Mouse (Mus musculus): ENCODE results near the gene Slc25a43. TPM values are rescaled to one million over a fixed set of nuclear protein-coding genes. Genes with fewer than 3 reads are reported as not detected.
A peak's percentile ranks its signal among the peaks of the same experiment; 100 is the strongest.

The Slc25a43 gene
- polyA plus RNA-seq, 1 experiment from 2014 or later, result 3.9 TPM

DNA sequence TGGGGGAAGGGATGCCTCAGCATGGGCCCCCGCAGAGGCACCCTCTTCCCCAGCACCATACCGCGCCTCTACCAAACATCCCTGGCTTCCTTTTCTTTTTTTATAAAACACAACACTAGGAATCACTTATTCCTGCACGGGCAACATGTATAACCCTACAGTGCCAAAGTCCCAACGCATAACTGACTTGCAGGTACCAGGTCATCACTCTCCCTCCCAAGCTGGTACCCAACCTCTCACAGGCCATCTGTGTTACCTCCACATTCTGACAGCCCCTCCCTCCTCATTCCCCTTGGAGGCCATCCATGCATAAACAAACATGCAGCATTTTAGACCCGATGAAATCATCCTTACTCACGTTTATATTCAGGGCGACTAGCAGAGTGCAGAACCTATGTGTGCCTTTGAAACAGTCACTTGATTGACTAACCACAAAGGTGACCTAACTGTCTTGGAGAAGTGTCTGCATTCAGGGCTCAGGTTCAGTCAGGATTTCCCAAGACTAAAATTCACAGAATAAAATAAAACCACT, 73.0 kb downstream of the Slc25a43 start:
- ATAC-seq (replicated peaks; ENCODE audit: low FRiP score, low read depth), result peak; percentile 33; the same call in 1 of the 2 replicates
- 0 out of 2 replicates have a peak overlapping the region, but pooled peaks have one; percentile 5 for H3K4me3 ChIP-seq (replicated peaks; ENCODE audit: low read depth, low read length)
- no peaks in the 10 kb centered on the region for H3K36me3 ChIP-seq (ENCODE audit: insufficient read depth, low read length)
- no peak for DNase-seq (ENCODE audit: low spot score)
- H3K4me1 ChIP-seq (replicated peaks; ENCODE audit: insufficient read depth, low read length), result no peaks in the 10 kb centered on the region
- no peaks in the 10 kb centered on the region for H3K9me3 ChIP-seq (replicated peaks; ENCODE audit: low read length)
- H3K4me2 ChIP-seq (ENCODE audit: low read length), result peak overlapping the region; percentile 43
- H3K9ac ChIP-seq (ENCODE audit: low read depth, low read length), result no peak overlapping the region
- TF ChIP-seq CTCF (IDR thresholded peaks at IDR 0.05; ENCODE audit: low read depth), result no peak
- peak overlapping the region; percentile 71 for H3K27ac ChIP-seq
- H3K27me3 ChIP-seq (ENCODE audit: insufficient read depth, low read length), result no peaks in the 10 kb centered on the region
- 37% methylated on average over 8 of the region's 8 CpGs for WGBS

DNA sequence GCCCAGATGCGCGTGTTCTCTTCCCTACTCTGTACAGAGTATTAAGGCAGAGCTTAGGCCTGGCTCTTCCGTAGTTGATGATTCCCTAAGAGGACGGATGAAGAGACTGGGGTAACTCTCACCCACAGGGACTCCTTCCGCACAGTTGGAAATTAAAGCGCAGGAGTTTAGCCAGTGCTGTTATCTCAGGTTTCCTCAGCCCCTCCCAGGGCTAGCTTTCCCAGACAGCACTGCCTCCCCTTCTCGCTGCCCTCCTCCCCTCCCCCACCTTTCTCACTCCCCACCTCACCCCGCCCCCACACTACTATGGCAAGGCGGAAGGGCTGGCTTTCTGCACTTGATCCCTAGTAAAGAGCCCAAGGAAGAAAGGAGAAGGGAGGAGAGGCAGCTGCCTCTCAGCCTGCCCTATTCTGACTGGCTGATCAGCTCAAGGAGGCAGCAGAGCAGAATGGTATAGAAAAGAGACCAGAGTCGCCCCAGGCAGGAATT, 73.5 kb downstream of the Slc25a43 start:
- H3K9ac ChIP-seq (ENCODE audit: low read depth, low read length), result peak overlapping the region; percentile 40; the same call in 1 of the 2 replicates
- no peak for TF ChIP-seq CTCF (IDR thresholded peaks at IDR 0.05; ENCODE audit: low read depth)
- H3K36me3 ChIP-seq (ENCODE audit: insufficient read depth, low read length), result no peaks in the 10 kb centered on the region
- peak; percentile 67 for DNase-seq (ENCODE audit: low spot score)
- no peaks in the 10 kb centered on the region for H3K27me3 ChIP-seq (ENCODE audit: insufficient read depth, low read length)
- H3K4me3 ChIP-seq (replicated peaks; ENCODE audit: low read depth, low read length), result peak overlapping the region; percentile 5; the same call in 1 of the 2 replicates
- no peaks in the 10 kb centered on the region for H3K4me1 ChIP-seq (replicated peaks; ENCODE audit: insufficient read depth, low read length)
- ATAC-seq (replicated peaks; ENCODE audit: low FRiP score, low read depth), result peak; percentile 62
- no peaks in the 10 kb centered on the region for H3K9me3 ChIP-seq (replicated peaks; ENCODE audit: low read length)
- H3K27ac ChIP-seq, result peak overlapping the region; percentile 71
- peak overlapping the region; percentile 43 for H3K4me2 ChIP-seq (ENCODE audit: low read length)
- 16% methylated on average over 10 of the region's 10 CpGs for WGBS

DNA sequence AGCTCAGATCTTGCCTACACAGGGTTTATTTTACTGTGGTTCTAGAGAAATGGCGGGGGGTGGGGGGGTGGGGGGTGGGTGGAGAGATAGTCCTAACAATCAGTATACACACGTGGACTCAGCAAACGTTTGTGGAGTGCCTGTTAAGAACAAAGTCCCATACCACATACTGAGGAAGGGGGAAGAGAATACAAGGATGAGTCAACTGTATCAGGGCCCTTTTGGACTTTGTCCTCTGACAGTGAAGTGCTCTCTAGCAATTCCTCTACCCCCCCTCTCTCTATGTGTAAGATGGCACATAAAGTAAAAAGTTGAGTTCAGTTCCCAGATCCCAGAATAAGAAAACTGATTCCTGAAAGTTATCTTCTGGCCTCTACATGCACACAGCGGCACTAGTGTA, 76.1 kb downstream of the Slc25a43 start:
- peak; percentile 65 for ATAC-seq (replicated peaks; ENCODE audit: low FRiP score, low read depth)
- no peak overlapping the region for H3K27ac ChIP-seq
- 67% methylated on average over 4 of the region's 4 CpGs for WGBS

DNA sequence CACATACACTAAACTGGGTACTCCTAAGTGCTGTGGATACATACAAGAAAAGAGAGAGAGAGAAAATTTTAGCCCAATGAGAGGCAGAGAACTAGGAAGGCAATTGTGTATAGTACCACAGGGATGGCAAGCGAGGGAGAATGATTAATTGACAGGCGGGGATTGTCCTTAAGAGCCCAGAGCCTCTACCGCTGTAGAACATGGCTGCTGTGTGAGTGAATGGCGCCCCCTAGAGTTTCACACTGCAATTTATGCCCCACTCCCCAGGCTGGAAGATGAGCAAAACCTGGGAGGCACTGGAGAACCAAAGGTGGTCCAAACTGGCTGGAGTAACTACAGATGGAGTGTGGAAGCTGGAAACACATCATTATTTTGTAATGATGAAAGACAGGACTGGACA, 76.7 kb downstream of the Slc25a43 start:
- no peaks in the 10 kb centered on the region for H3K27me3 ChIP-seq (ENCODE audit: insufficient read depth, low read length)
- peak; percentile 56 for DNase-seq (ENCODE audit: low spot score)
- H3K4me2 ChIP-seq (ENCODE audit: low read length), result no peak overlapping the region
- peak; percentile 58; the same call in 1 of the 2 replicates for ATAC-seq (replicated peaks; ENCODE audit: low FRiP score, low read depth)
- H3K27ac ChIP-seq, result no peak overlapping the region
- no peaks in the 10 kb centered on the region for H3K36me3 ChIP-seq (ENCODE audit: insufficient read depth, low read length)
- H3K4me3 ChIP-seq (replicated peaks; ENCODE audit: low read depth, low read length), result no peak overlapping the region
- no peaks in the 10 kb centered on the region for H3K4me1 ChIP-seq (replicated peaks; ENCODE audit: insufficient read depth, low read length)
- TF ChIP-seq CTCF (IDR thresholded peaks at IDR 0.05; ENCODE audit: low read depth), result peak; percentile 75
- 22% methylated on average over 4 of the region's 4 CpGs for WGBS
- no peaks in the 10 kb centered on the region for H3K9me3 ChIP-seq (replicated peaks; ENCODE audit: low read length)
- H3K9ac ChIP-seq (ENCODE audit: low read depth, low read length), result no peak overlapping the region

More for the DNA sequence above, 76.1 kb downstream of the Slc25a43 start:
- no peaks in the 10 kb centered on the region for H3K9me3 ChIP-seq (replicated peaks; ENCODE audit: low read length)
- TF ChIP-seq CTCF (IDR thresholded peaks at IDR 0.05; ENCODE audit: low read depth), result no peak
- no peaks in the 10 kb centered on the region for H3K36me3 ChIP-seq (ENCODE audit: insufficient read depth, low read length)
- H3K4me2 ChIP-seq (ENCODE audit: low read length), result no peak overlapping the region
- no peak overlapping the region for H3K9ac ChIP-seq (ENCODE audit: low read depth, low read length)
- H3K27me3 ChIP-seq (ENCODE audit: insufficient read depth, low read length), result no peaks in the 10 kb centered on the region
- H3K4me1 ChIP-seq (replicated peaks; ENCODE audit: insufficient read depth, low read length), result no peaks in the 10 kb centered on the region
- no peak overlapping the region for H3K4me3 ChIP-seq (replicated peaks; ENCODE audit: low read depth, low read length)
- no peak for DNase-seq (ENCODE audit: low spot score)

DNA sequence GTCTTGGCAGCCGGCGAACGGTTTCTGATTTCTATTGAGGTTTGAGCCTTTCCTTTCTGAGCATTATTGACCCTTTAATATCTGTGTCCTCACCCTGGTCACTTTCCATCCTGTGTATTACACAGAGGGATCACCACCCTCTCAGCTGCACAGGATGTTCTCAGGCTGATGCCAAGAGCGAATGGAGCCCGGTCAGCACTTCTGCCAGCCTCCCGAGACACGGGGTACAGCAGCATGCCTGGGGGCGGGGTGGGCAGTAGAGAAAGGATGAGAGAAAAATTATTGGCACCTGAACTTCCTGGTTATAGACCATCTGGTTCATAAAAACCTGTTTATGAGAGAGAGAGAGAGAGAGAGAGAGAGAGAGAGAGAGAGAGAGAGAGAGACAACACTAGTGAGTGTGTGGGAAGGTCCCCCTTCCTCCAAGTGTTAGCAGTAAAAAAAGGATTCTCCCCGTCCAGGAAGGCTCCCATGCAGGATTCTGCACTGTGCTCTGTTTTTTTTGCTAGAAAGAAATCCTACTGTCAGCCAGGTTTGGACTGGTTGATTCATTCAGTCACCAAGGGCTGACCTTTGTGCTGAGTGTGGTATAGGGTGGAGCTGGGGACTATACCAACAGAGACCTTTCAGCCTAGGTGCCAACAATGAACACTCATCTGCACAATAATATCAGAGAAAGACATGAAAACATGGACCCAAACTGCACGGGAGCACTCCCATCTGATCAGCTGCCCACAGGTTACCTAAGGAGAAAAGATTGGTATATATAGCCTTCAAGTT, 80.7 kb downstream of the Slc25a43 start:
- no peak for ATAC-seq (replicated peaks; ENCODE audit: low FRiP score, low read depth)
- H3K27me3 ChIP-seq (ENCODE audit: insufficient read depth, low read length), result no peaks in the 10 kb centered on the region
- H3K9me3 ChIP-seq (replicated peaks; ENCODE audit: low read length), result no peaks in the 10 kb centered on the region
- H3K4me2 ChIP-seq (ENCODE audit: low read length), result no peak overlapping the region
- no peak for TF ChIP-seq CTCF (IDR thresholded peaks at IDR 0.05; ENCODE audit: low read depth)
- no peak overlapping the region for H3K27ac ChIP-seq
- no peak overlapping the region for H3K9ac ChIP-seq (ENCODE audit: low read depth, low read length)
- 75% methylated on average over 10 of the region's 10 CpGs for WGBS
- H3K4me1 ChIP-seq (replicated peaks; ENCODE audit: insufficient read depth, low read length), result no peaks in the 10 kb centered on the region
- H3K4me3 ChIP-seq (replicated peaks; ENCODE audit: low read depth, low read length), result no peak overlapping the region
- no peaks in the 10 kb centered on the region for H3K36me3 ChIP-seq (ENCODE audit: insufficient read depth, low read length)
- DNase-seq (ENCODE audit: low spot score), result no peak

DNA sequence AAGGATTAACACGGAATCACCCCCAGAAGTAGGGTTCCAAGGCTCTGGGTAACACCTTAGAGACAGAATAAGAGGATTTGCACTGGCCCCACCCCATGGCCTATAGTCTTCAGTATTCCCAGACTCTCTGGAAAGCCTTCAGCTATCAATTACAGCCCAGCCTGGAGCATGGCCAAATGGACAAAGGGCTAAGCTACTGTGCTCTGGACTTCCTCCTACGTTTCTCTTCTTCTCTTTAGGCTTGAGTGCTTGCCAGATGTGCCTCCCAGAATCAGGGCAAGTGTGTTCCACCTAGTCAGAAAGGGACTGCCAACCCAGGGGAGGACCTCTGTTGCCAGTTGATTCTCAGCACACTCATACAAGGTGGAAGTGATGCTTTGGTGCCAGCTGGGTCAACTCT, 81.6 kb downstream of the Slc25a43 start:
- no peak overlapping the region for H3K4me3 ChIP-seq (replicated peaks; ENCODE audit: low read depth, low read length)
- H3K9me3 ChIP-seq (replicated peaks; ENCODE audit: low read length), result no peaks in the 10 kb centered on the region
- 50% methylated on average over 2 of the region's 2 CpGs for WGBS
- no peaks in the 10 kb centered on the region for H3K36me3 ChIP-seq (ENCODE audit: insufficient read depth, low read length)
- ATAC-seq (replicated peaks; ENCODE audit: low FRiP score, low read depth), result no peak
- H3K4me1 ChIP-seq (replicated peaks; ENCODE audit: insufficient read depth, low read length), result no peaks in the 10 kb centered on the region
- DNase-seq (ENCODE audit: low spot score), result no peak
- no peak for TF ChIP-seq CTCF (IDR thresholded peaks at IDR 0.05; ENCODE audit: low read depth)
- H3K27ac ChIP-seq, result no peak overlapping the region
- no peaks in the 10 kb centered on the region for H3K27me3 ChIP-seq (ENCODE audit: insufficient read depth, low read length)
- no peak overlapping the region for H3K9ac ChIP-seq (ENCODE audit: low read depth, low read length)
- no peak overlapping the region for H3K4me2 ChIP-seq (ENCODE audit: low read length)

Other genes with a start within 250 kb of the Slc25a43 start
- gene Pgrmc1, start 145.5 kb upstream of the Slc25a43 start, polyA plus RNA-seq (2015; fragmentation: Nextera tagmentation; extraction: Ambion mirVana), result 316 and 327 TPM in 2 replicates
- gene Akap17b, start 98.3 kb upstream of the Slc25a43 start, polyA plus RNA-seq (2015; fragmentation: Nextera tagmentation; extraction: Ambion mirVana), result 2.8 and 3.5 TPM in 2 replicates
- 1,543 and 1,561 TPM in 2 replicates for gene Slc25a5, start 52.0 kb downstream of the Slc25a43 start, polyA plus RNA-seq (2015; fragmentation: Nextera tagmentation; extraction: Ambion mirVana)
- gene Ube2a, start 130.2 kb downstream of the Slc25a43 start, polyA plus RNA-seq (2015; fragmentation: Nextera tagmentation; extraction: Ambion mirVana), result 157 and 163 TPM in 2 replicates
- gene C330007P06Rik, start 130.5 kb downstream of the Slc25a43 start, polyA plus RNA-seq (2015; fragmentation: Nextera tagmentation; extraction: Ambion mirVana), result 22.5 and 26.4 TPM in 2 replicates
- gene Nkrf, start 159.2 kb downstream of the Slc25a43 start, polyA plus RNA-seq (2015; fragmentation: Nextera tagmentation; extraction: Ambion mirVana), result 1.4 and 1.6 TPM in 2 replicates
- gene Sept6, start 248.1 kb downstream of the Slc25a43 start, polyA plus RNA-seq (2015; fragmentation: Nextera tagmentation; extraction: Ambion mirVana), result 12.3 and 13.1 TPM in 2 replicates

Data from kidney, postnatal 0 days (tissue).